Mouse (Mus musculus) lung, postnatal 0 days (tissue): Measurements from ENCODE around the gene C8b.

ENCODE experiments used
- CTCF ChIP-seq: IDR thresholded peaks from 2 replicates; pipeline ENCODE4 v1.5.1; 2016; ENCODE audit warnings: antibody characterized with exemption, mild to moderate bottlenecking
- EP300 ChIP-seq: IDR thresholded peaks from 2 replicates; pipeline ENCODE4 v1.6.1; 2016; ENCODE audit warnings: antibody characterized with exemption, mild to moderate bottlenecking, control low read depth

- TF ChIP-seq EP300: no peak
- TF ChIP-seq CTCF: no peak
Measured at GRCm38 (mm10) chr4:104828939-104829338, 62.8 kb downstream of the C8b start.
